Mouse (Mus musculus) myocyte (in vitro differentiated cells): ENCODE data around the gene Oxgr1.

Experiments
- E2F4 ChIP-seq: IDR thresholded peaks from one replicate; pipeline ENCODE4 v1.6.1; 2011; ENCODE audit warnings: mild to moderate bottlenecking, control low read depth, moderate library complexity; ENCODE audit not compliant: insufficient read depth
- REST ChIP-seq: IDR thresholded peaks from one replicate; pipeline ENCODE4 v1.6.1; 2011; ENCODE audit warnings: mild to moderate bottlenecking, control low read depth, moderate library complexity; ENCODE audit not compliant: insufficient read depth, insufficient read length

- TF ChIP-seq REST (no peak), E2F4 (no peak)
Measured at GRCm38 (mm10) chr14:119980698-119981235, 61.5 kb downstream of the Oxgr1 start.
